Mouse (Mus musculus): Measurements from ENCODE around the gene Cacna1d. TPM values are rescaled to one million over a fixed set of nuclear protein-coding genes. Genes with fewer than 3 reads are reported as not detected.

The Cacna1d gene
- polyA plus RNA-seq, 1 experiment from 2014 or later, result 11.5 TPM

DNA sequence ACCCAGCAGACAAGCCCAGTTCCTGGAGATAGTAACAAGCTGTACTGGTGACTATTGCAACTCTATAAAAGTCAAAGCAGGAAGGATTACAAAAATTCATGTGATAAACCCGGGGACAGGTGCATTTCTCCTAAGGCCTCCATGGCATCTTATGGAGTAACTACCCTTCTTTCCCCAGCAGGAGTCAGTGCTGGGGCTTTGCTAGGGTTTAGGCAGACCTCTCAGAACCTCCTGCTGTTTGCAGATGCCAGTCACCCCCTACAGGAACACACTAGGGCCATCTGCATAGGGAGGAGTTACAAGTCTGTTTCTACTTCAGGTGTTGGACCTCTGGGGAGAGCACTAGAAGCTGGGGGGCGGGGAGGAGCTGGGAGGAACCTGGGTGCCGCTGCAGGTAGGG is 357.6 kb downstream of the Cacna1d start:
- H3K4me1 ChIP-seq, result peaks cover 6% of the 10 kb centered on the region; the same call in 1 of the 2 replicates
- no peaks in the 10 kb centered on the region for H3K9me3 ChIP-seq (replicated peaks)
- no peak overlapping the region for H3K4me2 ChIP-seq
- no peak overlapping the region for H3K9ac ChIP-seq (replicated peaks)
- 57% methylated on average over 3 of the region's 3 CpGs for WGBS
- no peak overlapping the region for H3K4me3 ChIP-seq (replicated peaks)
- no peak overlapping the region for H3K27ac ChIP-seq (replicated peaks)
- no peaks in the 10 kb centered on the region for H3K27me3 ChIP-seq (replicated peaks)
- H3K36me3 ChIP-seq, result no peaks in the 10 kb centered on the region
- no peak for ATAC-seq (ENCODE audit: low FRiP score)

DNA sequence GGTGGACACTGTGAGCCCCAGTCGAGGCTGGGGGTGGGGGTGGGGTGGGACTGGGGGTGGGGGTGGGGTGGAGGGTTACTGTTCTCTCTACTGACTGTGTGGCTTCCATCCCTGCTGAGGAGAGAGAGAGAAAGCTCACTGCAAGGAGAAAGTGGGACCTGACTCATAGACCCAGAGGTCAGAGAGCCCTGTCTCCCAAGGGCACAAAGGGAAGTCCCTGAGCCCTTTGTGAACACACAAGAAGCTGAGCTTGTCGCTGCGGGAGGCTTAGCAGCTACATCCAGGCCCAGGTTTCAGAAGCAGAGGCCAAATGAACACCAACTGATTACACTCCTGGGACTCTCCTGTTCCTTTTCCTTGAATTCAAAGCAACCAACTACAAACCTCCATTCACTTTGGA is 360.0 kb downstream of the Cacna1d start:
- H3K4me1 ChIP-seq, result no peaks in the 10 kb centered on the region
- H3K9ac ChIP-seq (replicated peaks), result no peak overlapping the region
- H3K4me2 ChIP-seq, result no peak overlapping the region
- no peak overlapping the region for H3K4me3 ChIP-seq (replicated peaks)
- no peaks in the 10 kb centered on the region for H3K9me3 ChIP-seq (replicated peaks)
- no peak overlapping the region for H3K27ac ChIP-seq (replicated peaks)
- 14% methylated on average over 3 of the region's 3 CpGs for whole genome bisulfite sequencing
- H3K27me3 ChIP-seq (replicated peaks), result no peaks in the 10 kb centered on the region
- no peak for ATAC-seq (ENCODE audit: low FRiP score)
- H3K36me3 ChIP-seq, result no peaks in the 10 kb centered on the region

DNA sequence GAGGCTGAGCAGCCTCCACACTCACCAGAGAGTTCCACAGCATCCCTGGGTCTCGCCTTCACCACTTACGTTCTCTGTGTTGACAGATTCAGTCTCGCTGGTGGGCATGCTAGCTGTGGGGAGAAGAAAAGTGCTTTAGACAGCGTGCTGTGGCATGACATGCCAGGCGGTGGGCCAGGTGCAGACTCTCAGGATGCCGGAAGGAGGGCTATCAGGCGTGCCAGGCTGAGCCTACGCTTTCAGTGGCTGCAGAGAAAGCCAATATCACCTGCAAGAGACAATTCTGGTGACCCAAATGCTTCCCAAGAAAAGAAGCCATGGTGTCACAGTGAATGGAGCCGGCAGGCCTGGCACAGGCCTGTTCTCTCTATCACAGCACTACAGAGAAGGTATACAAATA is 361.2 kb downstream of the Cacna1d start:
- Histone ChIP-seq H3K9ac (replicated peaks) (no peak overlapping the region), H3K4me2 (no peak overlapping the region), H3K4me1 (no peaks in the 10 kb centered on the region), H3K4me3 (replicated peaks) (no peak overlapping the region), H3K9me3 (replicated peaks) (no peaks in the 10 kb centered on the region), H3K27me3 (replicated peaks) (no peaks in the 10 kb centered on the region), H3K27ac (replicated peaks) (no peak overlapping the region), H3K36me3 (no peaks in the 10 kb centered on the region)
- WGBS, result 98% methylated on average over 9 of the region's 9 CpGs
- ATAC-seq (ENCODE audit: low FRiP score), result no peak

GRCm38 (mm10) chr14:30129378-30129777 is 361.9 kb downstream of the Cacna1d start:
- H3K27me3 ChIP-seq (replicated peaks), result no peaks in the 10 kb centered on the region
- H3K27ac ChIP-seq (replicated peaks), result no peak overlapping the region
- H3K4me2 ChIP-seq, result no peak overlapping the region
- WGBS, result 33% methylated on average over 9 of the region's 9 CpGs
- H3K36me3 ChIP-seq, result peaks cover 5% of the 10 kb centered on the region; the same call in 1 of the 2 replicates
- no peaks in the 10 kb centered on the region for H3K4me1 ChIP-seq
- no peak overlapping the region for H3K9ac ChIP-seq (replicated peaks)
- no peaks in the 10 kb centered on the region for H3K9me3 ChIP-seq (replicated peaks)
- ATAC-seq (ENCODE audit: low FRiP score), result no peak
- no peak overlapping the region for H3K4me3 ChIP-seq (replicated peaks)

- no peak overlapping the region for H3K4me3 ChIP-seq (replicated peaks)
- peaks cover 27% of the 10 kb centered on the region for H3K36me3 ChIP-seq
- no peak overlapping the region for H3K9ac ChIP-seq (replicated peaks)
- H3K4me2 ChIP-seq, result no peak overlapping the region
- WGBS, result 83% methylated on average over 20 of the region's 20 CpGs
- no peak for ATAC-seq (ENCODE audit: low FRiP score)
- H3K27me3 ChIP-seq (replicated peaks), result no peaks in the 10 kb centered on the region
- no peaks in the 10 kb centered on the region for H3K4me1 ChIP-seq
- no peaks in the 10 kb centered on the region for H3K9me3 ChIP-seq (replicated peaks)
- H3K27ac ChIP-seq (replicated peaks), result no peak overlapping the region
Measured at GRCm38 (mm10) chr14:30124951-30125690, 366.1 kb downstream of the Cacna1d start.

- no peak for ATAC-seq (ENCODE audit: low FRiP score)
- H3K9me3 ChIP-seq (replicated peaks), result no peaks in the 10 kb centered on the region
- no peak overlapping the region for H3K4me2 ChIP-seq
- H3K9ac ChIP-seq (replicated peaks), result no peak overlapping the region
- H3K4me1 ChIP-seq, result no peaks in the 10 kb centered on the region
- H3K27ac ChIP-seq (replicated peaks), result no peak overlapping the region
- no peak overlapping the region for H3K4me3 ChIP-seq (replicated peaks)
- H3K27me3 ChIP-seq (replicated peaks), result no peaks in the 10 kb centered on the region
- peaks cover 43% of the 10 kb centered on the region for H3K36me3 ChIP-seq
- WGBS, result 77% methylated on average over 5 of the region's 5 CpGs
Measured at GRCm38 (mm10) chr14:30120023-30120422, 371.2 kb downstream of the Cacna1d start.

- Histone ChIP-seq H3K4me2 (no peak overlapping the region), H3K27ac (replicated peaks) (no peak overlapping the region), H3K4me1 (no peaks in the 10 kb centered on the region), H3K4me3 (replicated peaks) (no peak overlapping the region), H3K36me3 (peaks cover 47% of the 10 kb centered on the region), H3K27me3 (replicated peaks) (no peaks in the 10 kb centered on the region), H3K9me3 (replicated peaks) (no peaks in the 10 kb centered on the region), H3K9ac (replicated peaks) (no peak overlapping the region)
- ATAC-seq (ENCODE audit: low FRiP score), result no peak
- 63% methylated on average over 9 of the region's 9 CpGs for WGBS
Measured at GRCm38 (mm10) chr14:30113392-30114108, 377.7 kb downstream of the Cacna1d start.

DNA sequence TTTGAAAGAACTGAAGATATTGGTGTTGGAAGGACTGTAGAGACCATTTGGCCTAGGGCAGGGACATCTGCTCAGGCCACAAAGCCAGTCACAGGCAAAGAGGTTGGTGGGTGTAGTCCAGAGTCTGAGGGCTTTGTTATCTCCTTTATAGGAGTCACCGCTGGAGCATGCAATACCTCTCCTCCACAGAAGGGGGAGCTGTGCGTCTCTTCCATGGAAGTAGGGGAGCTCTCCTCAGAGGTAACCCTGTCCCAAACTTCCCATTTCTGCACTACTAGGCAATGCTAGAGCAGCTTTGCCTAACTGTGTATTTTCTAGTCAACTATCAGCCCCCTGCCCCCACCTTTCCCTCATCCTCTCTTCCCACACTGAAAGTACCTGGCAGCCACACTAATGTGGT is 382.2 kb downstream of the Cacna1d start:
- Histone ChIP-seq H3K9ac (replicated peaks) (no peak overlapping the region), H3K9me3 (replicated peaks) (no peaks in the 10 kb centered on the region), H3K4me1 (no peaks in the 10 kb centered on the region), H3K27ac (replicated peaks) (no peak overlapping the region), H3K27me3 (replicated peaks) (no peaks in the 10 kb centered on the region), H3K36me3 (peaks cover 21% of the 10 kb centered on the region), H3K4me2 (no peak overlapping the region), H3K4me3 (replicated peaks) (no peak overlapping the region)
- 56% methylated on average over 2 of the region's 2 CpGs for WGBS
- no peak for ATAC-seq (ENCODE audit: low FRiP score)

DNA sequence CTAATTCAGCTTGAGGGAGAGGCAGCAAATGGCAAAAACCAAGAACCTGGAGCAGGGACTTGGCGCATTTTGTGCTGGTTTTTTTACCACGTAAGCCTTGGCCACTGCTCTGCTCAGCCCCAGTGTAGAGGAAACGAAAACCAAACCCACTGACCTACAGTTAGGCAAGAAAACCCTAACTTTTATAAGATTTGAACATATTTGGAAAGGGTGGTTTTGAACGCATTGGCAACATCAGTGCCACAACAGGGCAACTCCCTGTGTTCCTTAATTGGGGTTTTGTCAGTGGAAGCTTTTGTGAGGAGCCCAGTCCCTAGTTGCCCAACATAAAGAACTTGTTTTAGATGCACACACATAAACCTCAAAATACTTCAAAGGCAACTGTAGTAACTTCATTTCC is 384.7 kb downstream of the Cacna1d start:
- Histone ChIP-seq H3K4me3 (replicated peaks) (no peak overlapping the region), H3K36me3 (peaks cover 21% of the 10 kb centered on the region), H3K9me3 (replicated peaks) (no peaks in the 10 kb centered on the region), H3K4me1 (no peaks in the 10 kb centered on the region), H3K27ac (replicated peaks) (no peak overlapping the region), H3K9ac (replicated peaks) (no peak overlapping the region), H3K4me2 (no peak overlapping the region), H3K27me3 (replicated peaks) (no peaks in the 10 kb centered on the region)
- no peak for ATAC-seq (ENCODE audit: low FRiP score)
- WGBS, result 94% methylated on average over 4 of the region's 4 CpGs

GRCm38 (mm10) chr14:30105551-30105950 is 385.7 kb downstream of the Cacna1d start:
- Histone ChIP-seq H3K9ac (replicated peaks) (no peak overlapping the region), H3K9me3 (replicated peaks) (no peaks in the 10 kb centered on the region), H3K4me1 (no peaks in the 10 kb centered on the region), H3K27ac (replicated peaks) (no peak overlapping the region), H3K4me2 (no peak overlapping the region), H3K36me3 (peaks cover 19% of the 10 kb centered on the region; the same call in 1 of the 2 replicates), H3K4me3 (replicated peaks) (no peak overlapping the region), H3K27me3 (replicated peaks) (no peaks in the 10 kb centered on the region)
- WGBS, result 57% methylated on average over 6 of the region's 6 CpGs
- no peak for ATAC-seq (ENCODE audit: low FRiP score)

GRCm38 (mm10) chr14:30103946-30104536 is 387.2 kb downstream of the Cacna1d start:
- Histone ChIP-seq H3K27ac (replicated peaks) (no peak overlapping the region), H3K27me3 (replicated peaks) (no peaks in the 10 kb centered on the region), H3K9ac (replicated peaks) (no peak overlapping the region), H3K4me3 (replicated peaks) (no peak overlapping the region), H3K9me3 (replicated peaks) (no peaks in the 10 kb centered on the region), H3K4me2 (no peak overlapping the region), H3K36me3 (peaks cover 25% of the 10 kb centered on the region), H3K4me1 (no peaks in the 10 kb centered on the region)
- no peak for ATAC-seq (ENCODE audit: low FRiP score)
- 74% methylated on average over 8 of the region's 8 CpGs for WGBS

GRCm38 (mm10) chr14:30097239-30097638 is 394.0 kb downstream of the Cacna1d start:
- no peak overlapping the region for H3K4me3 ChIP-seq (replicated peaks)
- H3K9ac ChIP-seq (replicated peaks), result no peak overlapping the region
- H3K27ac ChIP-seq (replicated peaks), result no peak overlapping the region
- no peak for ATAC-seq (ENCODE audit: low FRiP score)
- no peaks in the 10 kb centered on the region for H3K4me1 ChIP-seq
- no peaks in the 10 kb centered on the region for H3K27me3 ChIP-seq (replicated peaks)
- H3K36me3 ChIP-seq, result peaks cover 64% of the 10 kb centered on the region
- H3K4me2 ChIP-seq, result no peak overlapping the region
- no peaks in the 10 kb centered on the region for H3K9me3 ChIP-seq (replicated peaks)
- WGBS, result 61% methylated on average over 5 of the region's 5 CpGs
